Mouse (Mus musculus) G1E-ER4 (cell line): Measurements from ENCODE around the gene Ralgps1. TPM values are rescaled to one million over a fixed set of nuclear protein-coding genes. Genes with fewer than 3 reads are reported as not detected.

Experiments used
- GATA1 ChIP-seq: IDR thresholded peaks from one replicate; pipeline ENCODE4 v1.8.0; 2012; ENCODE audit warnings: low read length, inconsistent platforms
- polyA plus RNA-seq: library from polyadenylated mRNA; stranded (reverse); fragments of >175 nt; gene quantifications from 2 replicates; pipeline ENCODE4 v1.2.3, GENCODE M21; 2012

The Ralgps1 gene
- polyA plus RNA-seq, 1 experiment = 1.3 TPM

DNA sequence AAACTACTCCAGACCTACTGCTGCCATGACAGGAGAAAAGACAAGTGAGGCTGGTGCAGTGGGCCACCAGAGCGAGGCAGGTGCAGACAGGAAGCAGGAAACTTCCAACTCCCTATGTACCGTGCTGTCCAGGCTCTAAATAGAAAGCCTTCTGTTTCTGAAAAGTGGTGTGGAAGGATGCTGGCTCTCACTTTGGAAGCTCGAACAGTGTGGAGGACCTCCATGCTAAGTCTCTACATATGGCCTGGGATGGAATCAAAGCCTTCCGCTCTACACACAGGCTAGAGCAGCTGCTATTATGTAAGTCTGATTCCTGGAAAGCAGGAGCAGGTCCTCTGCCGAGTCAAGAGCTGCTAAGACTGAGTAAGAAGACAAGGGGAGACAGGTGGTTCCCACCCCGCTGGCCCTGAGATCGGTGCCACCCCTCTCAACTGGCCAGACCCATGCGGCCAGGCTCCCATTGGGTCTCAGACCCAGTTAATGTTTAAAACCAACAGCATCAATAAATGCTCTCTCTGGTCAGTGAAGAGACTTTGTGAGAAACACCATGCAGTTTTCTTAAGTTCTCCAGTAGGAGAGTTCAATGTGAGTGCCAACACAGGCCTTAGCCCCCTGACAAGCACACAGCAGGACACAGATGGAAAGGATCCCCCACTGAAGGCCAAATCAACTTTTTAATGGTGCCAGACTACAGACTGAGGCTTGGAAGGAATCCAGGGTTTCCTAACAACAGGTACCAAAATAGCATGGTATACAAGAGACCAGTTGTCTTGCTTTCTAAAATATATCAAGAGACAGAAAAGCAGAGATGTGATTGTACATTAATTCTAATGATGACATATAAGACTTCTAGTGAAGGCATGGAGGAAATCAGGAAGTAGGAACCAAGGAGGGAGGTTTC is 280.4 kb downstream of the Ralgps1 start:
- no peak for TF ChIP-seq GATA1

DNA sequence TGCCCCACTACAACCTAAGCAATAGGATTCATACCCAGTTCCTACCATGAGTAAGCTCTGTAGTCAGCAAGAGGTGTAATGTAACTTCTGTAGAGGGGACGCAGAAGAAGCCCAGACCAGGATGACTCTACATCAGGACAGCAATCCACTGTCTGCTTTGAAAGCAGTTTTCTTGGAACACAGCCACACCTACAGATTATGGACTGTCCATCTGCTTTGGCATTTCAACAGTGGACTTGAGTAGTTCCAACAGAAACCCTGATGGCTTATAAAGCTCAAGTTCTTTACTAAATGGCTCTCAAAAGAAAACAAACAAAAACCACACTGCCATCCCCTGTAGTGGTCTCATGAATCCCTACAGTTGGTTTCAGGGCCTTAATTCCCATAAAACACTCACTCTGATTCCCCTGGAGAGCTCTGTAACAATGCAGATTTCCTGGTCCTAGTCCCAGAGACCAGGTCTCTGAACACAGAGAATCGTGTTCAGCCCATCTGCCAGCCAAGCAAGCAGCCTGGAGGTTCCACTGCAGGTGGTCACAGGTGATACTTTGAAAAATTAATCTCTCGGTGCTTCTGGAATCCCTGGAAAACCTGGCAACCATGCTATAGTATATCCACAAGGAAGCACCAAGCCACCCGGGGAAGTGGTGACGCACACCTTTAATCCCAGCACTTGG is 281.8 kb downstream of the Ralgps1 start:
- no peak for TF ChIP-seq GATA1

DNA sequence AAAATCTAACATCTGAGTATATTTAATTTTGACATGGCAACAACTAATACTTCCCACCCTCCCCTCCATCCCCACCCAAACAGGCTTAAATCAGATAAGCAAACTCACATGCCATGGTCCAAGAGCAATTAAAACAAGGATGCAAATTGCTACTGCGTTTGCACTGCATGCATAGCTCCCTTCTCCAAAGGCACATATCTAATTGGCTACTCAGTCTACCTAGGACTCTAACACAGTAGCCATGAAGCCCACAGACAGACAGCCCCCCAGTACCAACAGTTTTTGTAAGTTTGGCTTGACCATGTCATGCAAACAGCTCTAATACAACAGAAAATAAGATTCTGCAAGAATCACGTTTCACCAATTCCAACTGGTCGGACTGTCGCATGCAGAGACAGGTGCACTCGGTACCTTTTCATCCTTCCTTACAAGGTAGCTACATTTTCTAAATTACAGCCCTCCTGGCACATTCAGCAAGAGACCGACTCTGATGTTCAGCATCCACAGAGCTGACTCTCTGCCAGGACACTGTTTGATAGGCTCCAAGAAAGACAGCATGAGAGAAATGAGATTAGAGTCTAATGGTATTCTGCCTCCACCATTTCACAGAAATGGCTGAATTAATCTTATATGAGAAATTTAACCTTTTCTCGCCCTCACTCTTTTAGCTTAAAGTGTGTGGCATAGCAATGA is 284.5 kb downstream of the Ralgps1 start:
- no peak for TF ChIP-seq GATA1

GRCm38 (mm10) chr2:33086016-33086596 is 285.2 kb downstream of the Ralgps1 start:
- no peak for TF ChIP-seq GATA1

DNA sequence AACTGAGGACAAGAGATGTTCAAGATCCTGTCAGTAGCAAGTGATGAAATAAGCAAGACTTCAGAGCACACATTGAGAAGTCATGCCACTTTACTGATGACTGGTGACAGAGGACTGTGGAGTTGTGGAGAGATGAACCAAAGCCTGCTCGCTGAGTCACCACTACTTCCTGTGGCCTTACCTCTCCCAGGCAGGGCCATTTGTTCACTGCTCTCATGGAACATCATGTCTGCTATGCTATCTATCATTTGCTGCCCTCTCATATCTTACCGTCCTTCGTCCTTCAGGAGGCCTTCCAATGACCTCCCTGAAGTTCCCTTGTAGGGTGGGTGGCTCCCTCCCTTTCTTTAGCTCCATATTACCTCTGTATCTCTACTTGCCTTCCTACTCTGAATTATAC is 287.1 kb downstream of the Ralgps1 start:
- no peak for TF ChIP-seq GATA1

Other genes with a start within 250 kb of the Ralgps1 start
- 0.21 TPM in 1 of 2 replicates, not detected in the other for gene Garnl3, start 239.8 kb downstream of the Ralgps1 start, polyA plus RNA-seq
- gene Angptl2, start 155.4 kb downstream of the Ralgps1 start, polyA plus RNA-seq = not detected in 2 replicates
- gene Zbtb34, start 59.8 kb upstream of the Ralgps1 start, polyA plus RNA-seq = 4.8 and 5.8 TPM in 2 replicates
- 1.6 and 2.6 TPM in 2 replicates for gene Zbtb43, start 97.1 kb upstream of the Ralgps1 start, polyA plus RNA-seq